Mouse (Mus musculus) natural killer cell, adult 2 months (primary cell): ENCODE results near the gene Tmem41b.

Experiments used
- DNase-seq, 2 experiments: peaks; one replicate each; pipeline ENCODE4 v3.0.0; 2022; ENCODE audit warnings: low spot score in 2 of 2

The Tmem41b gene

DNA sequence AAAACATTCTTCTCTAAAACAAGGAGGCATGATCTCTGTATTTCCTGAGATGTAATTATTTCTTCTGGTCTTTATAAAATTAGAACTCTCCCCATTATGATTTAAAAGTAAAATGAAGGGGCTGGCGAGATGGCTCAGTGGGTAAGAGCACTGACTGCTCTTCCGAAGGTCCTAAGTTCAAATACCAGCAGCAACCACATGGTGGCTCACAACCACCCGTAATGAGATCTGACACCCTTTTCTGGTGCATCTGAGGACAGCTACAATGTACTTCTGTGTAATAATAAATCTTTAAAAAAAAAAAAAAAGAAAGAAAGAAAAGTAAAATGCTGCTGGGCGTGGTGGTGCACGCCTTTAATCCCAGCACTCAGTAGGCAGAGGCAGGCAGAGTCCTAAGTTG is 9.6 kb downstream of the Tmem41b start:
- DNase-seq: peak in 1 of 2 experiments; percentile 29

DNA sequence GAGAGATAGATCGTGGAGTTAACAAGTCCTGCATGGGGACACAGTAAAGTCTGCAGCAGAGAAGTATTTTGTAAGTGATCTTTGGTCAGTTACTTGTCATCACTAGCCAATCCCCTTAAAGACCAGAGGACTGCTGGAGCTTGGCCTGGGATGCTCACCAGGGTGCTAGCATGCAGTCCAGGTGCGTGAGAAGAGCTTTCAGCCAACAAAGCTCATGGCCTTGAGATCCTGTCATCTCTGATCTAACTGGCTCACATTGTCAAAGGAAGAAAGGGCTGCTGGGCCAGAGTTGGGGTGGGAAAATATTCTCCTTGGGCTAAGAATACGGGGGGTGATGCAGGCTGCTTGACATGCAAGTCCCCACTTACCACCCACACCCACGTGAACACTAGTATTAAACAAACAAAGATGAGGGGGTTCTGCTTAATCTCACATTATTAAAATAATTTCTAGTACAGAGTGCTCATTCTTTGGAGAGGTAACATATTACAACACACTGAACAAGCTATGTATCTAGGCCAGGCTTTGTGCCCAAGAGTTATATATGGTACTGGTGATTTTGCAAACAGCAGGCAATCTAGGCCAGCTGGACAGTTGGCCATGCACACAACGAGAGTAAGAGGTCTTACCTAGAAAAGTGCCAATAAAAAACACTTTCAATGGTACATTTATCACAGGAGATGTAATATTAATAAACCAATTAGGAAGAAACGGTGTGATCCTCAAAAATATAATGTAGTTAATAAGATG is 10.6 kb downstream of the Tmem41b start:
- no peak for DNase-seq

DNA sequence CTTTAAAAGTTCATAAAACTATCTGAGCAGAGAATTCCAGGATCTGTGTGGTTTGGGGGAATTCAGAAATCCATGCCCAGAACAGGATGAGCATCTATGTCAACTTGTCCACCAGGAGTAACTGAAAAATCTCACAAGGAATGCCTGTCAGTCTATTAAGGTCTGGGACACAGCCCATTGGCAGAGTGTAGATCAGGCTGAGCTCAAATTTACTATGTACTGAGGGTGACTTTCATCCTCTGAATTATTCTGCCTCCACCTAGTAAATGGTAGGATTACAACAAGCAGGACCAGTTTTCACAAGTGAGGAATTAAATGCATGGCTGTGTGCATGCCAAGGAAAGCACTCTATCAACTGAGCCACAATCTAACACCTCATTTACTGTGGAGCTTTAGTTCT is 17.2 kb downstream of the Tmem41b start:
- DNase-seq: no peak

DNA sequence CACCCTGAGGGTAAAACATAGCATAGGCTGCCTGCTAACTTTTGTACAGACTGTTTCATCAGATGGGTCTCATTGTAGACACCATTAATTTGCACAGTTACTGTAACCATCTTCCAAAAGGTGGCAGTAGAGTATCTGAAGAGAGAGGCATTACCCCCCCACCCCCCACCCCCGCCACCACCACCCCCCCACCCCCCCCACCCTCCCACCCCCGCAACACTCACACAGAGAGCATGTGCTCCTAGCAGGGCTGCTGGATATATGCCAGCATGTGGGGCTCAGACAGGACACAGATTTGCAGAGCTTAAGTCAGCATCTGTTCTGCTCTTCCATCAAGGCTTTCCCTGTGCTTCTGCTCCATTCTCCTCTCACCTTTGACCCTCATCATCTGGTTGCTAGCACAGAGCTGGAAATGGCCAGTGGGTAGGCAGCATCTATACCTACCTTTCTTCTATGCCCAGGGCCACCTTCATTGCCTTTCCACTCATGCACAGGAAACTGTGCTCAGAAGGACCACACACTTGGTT is 17.7 kb downstream of the Tmem41b start:
- DNase-seq: peak in 1 of 2 experiments; percentile 6

DNA sequence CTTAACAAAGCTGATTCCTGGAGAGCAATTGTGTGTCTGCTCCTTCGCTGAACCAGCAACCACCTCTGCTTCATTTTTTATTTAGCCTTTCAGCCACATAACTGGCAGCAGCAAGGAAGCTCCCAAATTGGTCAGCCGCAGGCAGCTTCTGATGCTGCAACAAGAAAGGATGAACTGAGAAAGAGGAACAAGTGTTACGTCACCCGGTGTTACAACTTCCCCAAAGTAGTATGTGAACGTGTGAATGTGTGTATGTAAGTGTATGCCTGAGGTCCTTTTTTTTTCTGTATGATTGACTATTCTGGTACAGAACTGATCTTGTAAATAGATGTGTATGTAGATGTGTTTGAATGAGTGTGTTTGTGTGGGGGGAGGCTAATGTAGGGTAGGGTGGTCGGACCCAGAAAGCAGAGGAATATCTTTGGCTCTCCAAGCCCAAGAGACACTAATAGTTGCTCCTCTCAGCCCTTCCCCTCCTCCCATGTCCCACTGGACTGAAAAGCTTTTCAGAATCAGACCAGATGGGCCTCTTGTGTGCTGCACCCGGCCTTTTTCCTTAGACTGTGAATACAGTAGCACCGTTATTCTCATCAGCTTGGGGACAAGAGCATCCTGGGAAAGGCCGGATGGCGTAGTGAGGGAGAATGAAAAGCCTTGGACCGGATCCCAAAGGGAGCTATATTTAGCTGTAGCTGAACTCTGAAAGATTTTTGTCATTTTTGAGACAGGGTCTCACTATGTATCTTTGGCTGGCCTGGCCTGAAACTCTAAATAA is 18.7 kb downstream of the Tmem41b start:
- peak in 1 of 2 experiments; percentile 50 for DNase-seq

DNA sequence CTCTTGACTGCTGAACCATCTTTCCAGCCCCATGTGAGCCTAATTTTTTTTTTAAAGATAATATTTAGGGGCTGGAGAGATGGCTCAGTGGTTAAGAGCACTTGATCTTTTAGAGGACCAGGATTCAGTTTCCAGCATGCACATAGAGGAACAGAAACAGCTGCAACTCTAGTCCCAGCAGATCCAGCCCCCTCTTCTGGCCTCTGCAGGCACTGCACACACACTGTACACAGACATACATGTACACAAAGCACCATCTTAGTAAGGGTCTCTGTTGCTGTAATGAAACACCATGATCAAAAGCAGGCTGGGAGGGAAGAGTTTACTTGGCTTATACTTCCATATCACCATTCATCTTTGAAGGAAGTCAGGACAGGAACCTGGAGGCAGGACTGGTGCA is 21.1 kb downstream of the Tmem41b start:
- no peak for DNase-seq

DNA sequence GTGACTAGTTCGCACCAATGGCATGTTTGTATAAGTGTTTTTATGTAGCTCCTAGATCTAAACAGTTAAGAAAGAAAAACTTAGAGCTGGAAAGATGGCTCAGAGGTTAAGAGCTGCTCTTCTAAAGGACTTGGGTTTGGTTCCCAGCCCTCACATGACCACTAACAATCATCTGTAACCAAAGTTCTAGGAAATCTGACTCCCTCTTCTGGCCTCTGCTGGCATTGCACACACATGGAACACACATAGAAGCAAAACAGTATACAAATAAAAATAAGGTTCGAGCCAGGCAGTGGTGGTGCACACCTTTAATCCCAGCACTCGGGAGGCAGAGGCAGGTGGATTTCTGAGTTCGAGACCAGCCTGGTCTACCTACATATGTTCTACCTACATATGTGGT is 23.0 kb downstream of the Tmem41b start:
- DNase-seq: no peak

DNA sequence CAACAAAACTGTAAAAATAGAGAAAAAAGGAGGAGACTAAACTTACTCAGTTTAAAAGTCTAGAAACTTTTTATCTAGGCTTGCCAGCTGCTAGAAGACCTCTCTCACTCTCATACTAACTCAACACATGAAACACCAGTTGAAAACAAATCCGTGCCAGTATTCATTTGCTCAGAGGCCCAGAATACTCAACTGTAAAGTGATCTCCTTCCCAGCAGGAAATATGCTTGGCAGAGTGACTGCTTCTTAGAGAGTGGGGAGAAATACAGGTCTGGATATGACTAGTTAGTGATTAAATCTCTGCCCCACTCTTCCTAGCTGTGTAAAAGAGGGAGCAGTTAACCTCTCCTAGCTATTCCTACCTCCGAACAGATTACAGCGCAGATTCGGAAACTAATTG is 24.1 kb downstream of the Tmem41b start:
- DNase-seq: no peak

DNA sequence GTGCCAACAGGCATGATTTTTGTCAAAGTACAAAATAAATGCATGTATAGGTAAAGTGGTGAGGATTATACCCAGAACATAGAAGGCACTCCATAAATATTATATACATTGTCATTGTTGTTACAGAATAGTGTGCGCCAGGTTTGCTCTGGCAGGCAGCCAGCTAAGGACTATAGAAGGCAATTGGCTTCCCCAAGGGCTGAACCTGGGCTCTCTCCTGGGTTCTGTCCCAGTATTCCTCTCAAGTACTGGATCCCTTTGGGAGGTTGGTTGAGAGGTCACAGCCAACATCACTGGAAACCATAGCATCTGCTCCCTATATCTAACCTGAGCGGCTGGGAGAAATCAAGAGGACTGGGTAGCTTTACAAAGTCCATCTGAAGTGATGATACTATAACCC is 25.2 kb downstream of the Tmem41b start:
- no peak for DNase-seq

DNA sequence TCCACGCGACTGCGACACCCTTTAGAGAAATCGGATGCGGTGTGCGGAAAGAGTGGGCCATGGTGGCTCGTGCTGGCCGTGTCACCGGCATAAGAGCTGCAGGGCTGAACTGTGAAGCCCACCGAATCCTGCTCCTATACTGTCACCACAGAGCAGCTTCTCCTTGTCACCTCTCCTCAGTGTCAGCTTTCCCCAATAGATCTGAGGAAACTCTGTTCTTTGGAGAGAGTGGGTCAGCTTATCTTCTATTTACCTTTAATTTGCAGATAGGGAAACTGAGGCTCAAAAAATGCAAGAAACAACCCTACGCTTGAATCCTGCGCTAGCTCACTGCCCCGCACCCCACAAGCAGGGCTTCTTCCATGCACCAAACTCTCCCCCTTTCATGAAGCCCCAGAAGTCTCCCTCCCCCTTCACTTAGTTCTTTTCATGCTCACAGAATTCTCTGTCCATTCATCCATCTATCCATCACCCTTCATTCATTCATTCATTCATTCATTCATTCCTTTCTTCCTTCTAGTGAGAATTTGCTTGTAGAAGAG is 26.0 kb downstream of the Tmem41b start:
- DNase-seq: no peak

DNA sequence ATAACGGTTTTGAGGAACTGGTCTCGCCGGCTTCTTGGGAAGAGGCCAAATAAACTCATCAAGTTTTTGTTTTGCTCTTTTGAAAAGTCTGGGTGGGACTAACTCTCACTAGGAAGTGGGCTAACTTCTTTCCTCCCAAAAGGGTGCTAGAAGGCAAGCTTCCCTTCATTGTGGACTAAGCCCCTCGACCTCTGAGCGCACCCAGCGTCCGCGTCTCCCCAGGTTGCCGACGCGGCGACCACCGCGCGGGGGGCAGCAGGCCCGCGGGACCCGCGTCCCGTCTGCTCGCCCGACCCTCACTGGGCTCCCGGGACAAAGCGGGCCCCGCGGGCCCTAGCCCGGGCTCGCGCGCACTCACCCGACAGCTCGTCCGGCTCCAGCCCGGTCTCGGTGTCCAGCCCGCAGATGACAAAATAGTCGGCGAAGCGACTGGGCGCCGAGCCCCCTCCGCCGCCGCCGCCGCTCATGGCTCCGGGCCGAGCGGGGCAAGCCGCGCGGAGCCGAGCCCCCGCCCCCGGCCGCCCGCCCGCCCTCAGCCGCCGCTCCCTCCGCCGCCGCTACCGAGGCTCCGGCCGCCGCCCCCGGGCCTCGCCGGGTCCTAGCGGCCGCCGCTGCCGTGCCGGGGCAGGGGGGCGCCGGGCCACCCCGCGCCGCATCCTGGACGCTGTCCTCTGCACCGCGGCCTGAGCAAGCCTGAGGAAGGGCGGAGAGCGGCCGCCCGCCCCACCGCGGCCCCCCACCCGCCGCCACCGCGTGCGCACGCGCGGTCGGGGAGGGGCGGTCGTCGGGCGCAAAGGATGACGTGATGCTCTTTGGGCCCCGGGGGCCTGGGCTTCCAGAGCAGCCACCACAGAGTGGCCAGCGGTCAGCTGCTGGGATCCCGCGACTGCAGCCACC is 26.8 kb downstream of the Tmem41b start, which contains the start of gene Dennd5a:
Gene Dennd5a (minus strand): TSS at position 755 of the 897 bp plus-strand sequence.
- DNase-seq: peak; percentile 53 to 58

DNA sequence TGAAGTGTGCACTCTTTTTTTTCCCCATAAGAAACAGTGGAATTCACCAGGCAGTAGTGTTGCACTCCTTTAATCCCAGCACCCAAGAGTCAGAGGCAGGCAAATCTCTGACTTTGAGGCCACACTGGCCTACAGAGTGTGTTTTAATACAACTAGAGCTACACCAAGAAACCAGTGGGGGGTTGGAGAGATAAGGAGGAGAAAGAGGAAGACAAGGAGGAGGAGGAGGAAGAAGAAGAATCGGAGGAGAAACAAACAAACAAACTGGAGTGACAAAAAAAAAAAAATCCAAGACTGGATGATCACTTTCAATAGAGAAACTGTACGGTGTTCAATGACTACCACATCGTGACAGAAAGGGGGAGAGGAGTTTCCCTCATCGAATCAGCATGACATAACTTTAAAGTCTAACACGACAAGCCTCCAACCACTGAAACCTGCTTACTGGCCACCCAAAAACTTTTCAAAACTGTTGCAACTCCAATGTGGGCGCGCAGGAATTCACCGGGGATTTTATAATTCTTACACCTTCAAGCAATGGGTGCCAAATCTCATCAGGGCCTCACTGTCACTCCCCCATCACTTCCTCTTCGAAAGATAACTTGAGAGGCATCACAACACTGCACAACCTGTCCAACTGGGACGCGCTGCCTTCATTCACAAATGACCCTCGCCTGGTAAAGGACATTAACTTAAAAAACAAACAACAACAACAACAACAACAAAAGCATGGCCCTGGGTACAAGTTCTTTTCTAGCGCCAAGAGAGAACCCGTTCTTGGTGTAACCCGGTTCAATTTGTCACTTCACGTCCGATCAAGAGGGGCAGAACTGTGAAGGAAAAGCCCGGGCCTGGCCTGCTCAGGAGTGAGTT is 27.6 kb downstream of the Tmem41b start:
- peak; percentile 53 to 68 for DNase-seq

DNA sequence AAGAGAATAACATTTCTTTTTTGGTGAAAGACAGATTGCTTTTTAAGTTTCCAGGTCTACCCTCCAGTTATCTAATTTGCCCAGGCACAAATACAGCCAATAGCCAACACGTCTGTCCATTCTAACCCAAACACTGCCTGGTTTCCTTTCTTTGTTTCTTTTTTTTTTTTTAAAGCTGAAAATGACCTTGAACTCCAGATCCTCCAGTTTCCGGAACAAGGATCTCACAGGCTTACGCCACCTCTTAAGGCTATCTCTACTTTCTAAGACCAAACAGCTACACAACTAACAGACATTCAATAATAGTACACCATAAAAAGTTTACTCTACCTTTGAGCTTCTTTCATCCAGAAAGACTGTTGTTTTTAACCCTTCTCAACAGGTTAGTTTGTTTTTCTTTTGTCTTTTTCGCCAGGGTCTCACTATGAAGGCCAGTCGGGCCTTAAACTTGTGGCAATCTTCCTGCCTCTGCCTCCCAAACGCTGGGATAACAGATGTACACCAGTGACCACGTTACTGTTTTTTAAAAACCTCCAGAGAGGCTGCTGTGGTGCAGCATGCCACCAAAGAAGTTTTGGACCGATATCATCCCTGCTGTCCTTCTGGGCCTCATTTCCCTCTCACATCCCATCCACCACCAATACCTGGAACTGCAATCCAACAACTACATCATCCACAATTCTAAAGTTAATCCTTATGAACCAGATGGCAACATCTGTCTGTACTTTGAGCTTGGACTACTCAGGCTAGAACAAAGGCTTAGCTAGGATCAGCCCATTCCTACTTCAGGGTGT is 28.5 kb downstream of the Tmem41b start:
- DNase-seq: no peak

DNA sequence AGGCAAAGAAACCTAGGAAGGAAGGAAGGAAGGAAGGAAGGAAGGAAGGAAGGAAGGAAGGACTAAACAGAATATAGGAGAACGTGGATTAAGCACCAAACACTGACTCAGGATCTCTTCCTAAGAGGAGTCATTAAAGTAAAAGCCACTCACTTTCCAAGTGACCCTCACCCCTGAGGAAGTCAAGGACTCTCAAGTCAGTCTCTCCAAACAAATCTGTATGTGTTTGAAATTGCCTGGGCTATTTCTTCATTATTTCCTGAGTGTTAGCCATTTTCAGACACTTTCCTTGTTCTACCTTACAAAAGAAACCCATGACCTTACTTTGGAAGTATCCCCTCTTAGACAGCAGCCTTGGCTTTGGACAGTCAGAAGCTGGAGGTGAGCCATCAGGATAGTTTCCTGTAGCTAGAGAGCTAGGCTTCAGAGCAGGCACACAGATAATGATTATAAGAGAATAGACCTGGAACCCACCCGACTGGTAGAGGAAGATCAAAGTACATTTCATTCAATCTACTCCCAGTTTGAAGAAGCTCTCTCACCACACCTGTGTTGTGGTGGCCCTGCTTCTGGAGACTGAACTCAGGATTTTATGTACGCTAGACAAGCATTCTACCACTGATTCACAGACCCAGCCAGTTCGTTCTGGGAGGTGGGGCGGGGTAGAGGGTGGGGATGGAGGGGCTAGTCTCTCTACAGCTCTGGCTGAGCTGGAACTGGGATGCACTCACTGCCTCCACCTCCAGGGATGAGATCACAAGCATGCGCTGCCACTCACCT is 31.9 kb downstream of the Tmem41b start:
- no peak for DNase-seq

DNA sequence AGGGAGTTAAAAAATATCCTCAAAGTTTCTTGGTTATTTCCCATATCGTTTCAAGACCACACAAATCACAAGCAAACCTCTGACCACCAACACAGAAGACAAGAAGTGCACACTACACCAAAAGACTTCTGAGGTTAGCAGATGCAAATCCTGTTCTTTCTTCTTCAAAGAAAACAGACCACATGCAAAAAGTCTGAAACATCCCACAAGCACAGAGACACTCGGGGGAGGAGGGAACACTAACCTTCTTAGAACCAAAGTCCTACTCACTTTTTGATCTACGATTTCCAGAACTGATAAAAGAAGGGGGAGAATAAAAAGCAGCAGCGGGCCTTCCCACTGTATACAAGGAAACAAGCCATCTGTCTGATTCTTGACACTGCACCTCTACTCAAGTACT is 35.4 kb downstream of the Tmem41b start:
- peak; percentile 38 to 45 for DNase-seq

DNA sequence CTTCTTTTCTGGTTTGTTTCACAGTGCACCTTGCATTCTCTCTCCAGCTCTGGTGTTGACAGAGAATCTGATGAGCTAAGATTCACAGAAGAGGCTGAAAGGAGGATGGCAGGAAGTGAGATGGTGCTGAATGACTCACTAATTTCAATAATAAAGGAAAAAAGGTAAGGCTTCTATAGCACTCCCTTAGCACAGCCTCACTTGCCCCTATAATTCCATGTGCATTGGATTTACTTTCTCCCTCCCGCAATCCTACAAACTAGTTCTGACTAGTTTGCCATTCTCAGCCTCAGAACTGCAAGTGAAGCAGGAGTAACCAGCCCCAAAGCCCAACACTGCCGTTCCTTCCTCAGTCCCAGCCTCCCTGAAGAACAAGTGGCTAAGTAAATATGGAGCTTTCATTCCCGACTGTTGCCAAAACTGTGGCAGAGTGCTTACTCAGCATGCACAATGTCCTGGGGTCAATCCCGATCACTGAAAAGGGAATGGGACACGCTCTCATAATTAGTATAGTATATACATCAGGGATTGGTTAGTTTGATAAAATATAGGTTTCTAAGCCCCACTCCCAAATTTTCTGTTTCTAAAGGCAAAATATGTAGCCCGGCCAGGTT is 42.2 kb downstream of the Tmem41b start:
- DNase-seq: no peak

DNA sequence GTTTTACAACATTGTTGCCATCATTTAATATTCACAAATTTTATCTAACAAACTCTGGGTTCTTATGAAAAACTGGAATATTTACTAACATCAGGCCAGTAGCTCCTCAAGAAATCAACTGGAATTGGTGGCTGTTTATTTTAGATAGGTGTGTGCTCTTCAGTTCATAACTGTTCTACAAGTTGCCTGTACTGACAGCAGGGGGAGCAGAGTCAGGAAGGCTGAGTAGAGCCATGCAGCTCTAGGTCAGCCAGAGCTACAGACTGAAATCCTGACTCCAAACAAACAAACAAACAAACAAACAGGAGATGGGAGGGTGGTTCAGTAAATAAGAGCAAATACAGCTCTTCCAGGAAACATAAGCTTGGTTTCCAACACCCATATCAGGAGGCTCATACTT is 57.1 kb downstream of the Tmem41b start:
- no peak for DNase-seq

DNA sequence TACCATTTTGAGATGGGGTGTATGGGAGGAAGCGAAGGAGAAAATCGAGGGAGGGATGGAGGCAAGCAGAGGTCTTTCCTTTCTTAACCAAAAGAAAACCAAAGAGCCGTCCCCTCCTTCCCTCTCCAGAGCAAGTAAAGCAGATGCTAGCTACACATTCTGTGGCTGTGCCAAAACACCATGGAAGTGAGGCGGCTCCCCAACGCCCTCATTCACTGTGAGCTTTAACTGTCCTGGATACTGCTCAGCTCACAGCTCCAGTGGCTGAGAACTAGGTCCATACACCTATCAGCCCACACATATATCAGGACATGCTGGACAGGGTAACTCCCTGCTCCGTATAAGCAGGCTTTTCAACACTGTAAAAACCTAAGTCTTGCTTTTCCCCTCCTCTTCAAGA is 58.4 kb downstream of the Tmem41b start:
- no peak for DNase-seq

DNA sequence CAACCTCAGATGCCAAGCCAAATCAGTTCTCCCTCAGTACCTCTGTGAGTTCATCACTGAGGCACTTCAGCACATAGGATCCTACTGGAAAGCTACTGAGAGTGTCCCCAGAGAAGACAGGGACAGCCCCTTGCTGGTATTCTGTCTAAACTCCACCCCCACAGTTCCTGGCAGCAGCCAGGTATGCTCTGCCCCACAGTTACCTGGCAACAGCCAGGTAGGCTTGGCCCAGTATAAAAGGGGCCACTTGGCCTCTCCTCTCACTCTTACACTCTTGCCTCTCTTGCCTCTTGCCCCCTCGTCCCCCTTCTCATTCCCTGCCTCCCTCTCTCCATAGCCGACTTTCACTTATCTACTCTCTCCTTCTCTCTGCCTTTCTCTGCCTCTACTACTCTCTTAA is 61.8 kb downstream of the Tmem41b start:
- no peak for DNase-seq
